Mouse (Mus musculus) T-cell, adult 2 months (primary cell): ENCODE measurements around the gene Nosip.
"Not testable (repeated sequence)": the region's sequence is repeated elsewhere in the genome, so short reads cannot be mapped to it uniquely, and the experiment has no call there.

Experiments
- DNase-seq: peaks from one replicate; pipeline ENCODE4 v3.0.0; 2022; ENCODE audit warnings: low spot score

Gene Nosip

DNA sequence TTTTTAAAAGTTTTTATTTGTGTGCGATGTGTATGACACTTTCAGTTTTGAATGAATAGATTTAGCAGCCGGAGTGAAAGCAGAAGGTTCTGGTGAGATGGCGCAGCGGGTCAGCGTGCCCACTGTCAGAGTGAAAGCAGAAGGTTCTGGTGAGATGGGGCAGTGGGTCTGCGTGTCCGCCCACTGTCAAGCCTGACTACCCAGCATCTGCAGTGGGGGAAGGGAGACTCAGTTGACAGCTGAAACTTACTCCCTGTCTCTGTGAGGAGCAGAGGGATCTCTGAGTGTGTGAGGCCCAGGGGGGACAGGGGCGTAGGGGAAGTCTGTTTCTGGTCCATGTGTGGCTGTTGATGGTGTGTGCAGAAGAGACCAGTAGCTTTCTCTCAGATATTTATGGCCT is 55.3 kb downstream of the Nosip start:
- no peak for DNase-seq

- no peak for DNase-seq
These were observed 56.1 kb downstream of the Nosip start for GRCm38 (mm10) chr7:45118336-45118735.

DNA sequence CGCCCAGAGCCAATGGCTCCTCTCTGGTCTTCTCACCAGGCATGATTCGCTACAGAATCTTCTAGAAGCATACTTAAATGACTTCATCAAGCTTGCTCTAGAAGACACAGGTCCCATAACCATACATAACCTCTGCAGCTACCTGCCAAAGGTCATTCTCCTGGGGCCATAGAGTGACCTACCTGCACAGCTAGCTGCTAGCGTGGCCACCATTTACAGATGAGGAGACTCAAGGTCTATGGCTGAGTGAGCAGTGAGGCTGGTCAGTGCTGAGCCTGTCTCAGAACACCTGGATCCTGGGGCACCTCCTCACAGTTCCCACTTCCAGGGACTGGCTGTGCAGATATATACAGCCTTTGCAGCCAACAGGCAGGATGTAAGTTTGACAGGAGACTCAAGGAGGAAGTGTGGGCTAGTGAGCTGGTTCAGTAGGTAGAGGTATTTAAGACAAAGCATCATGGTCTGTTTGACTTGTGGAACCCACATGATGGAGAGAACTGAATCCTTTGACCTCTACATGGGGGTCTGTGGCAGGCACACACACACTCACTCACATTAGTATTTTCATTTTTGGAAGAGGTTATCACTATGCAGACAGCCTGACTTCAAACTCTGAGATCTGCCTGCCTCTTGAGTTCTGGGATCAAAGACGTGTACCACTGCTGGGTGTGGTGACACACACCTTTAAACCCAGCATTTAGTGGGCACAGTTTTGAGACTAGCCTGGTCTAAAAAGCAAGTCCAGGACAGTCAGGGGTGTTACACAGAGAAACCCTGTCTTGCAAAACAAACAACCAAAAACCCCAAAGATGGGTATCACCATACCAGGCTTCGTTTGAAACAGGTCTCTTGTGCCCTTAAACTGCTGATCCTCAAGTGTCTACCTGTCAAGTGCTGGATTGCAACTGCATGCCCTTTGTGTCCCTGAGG is 57.8 kb downstream of the Nosip start:
- DNase-seq, result no peak

GRCm38 (mm10) chr7:45121404-45121803 is 59.2 kb downstream of the Nosip start:
- peak; percentile 93 for DNase-seq

- DNase-seq, result no peak
These were observed 59.7 kb downstream of the Nosip start for GRCm38 (mm10) chr7:45121966-45122365.

DNA sequence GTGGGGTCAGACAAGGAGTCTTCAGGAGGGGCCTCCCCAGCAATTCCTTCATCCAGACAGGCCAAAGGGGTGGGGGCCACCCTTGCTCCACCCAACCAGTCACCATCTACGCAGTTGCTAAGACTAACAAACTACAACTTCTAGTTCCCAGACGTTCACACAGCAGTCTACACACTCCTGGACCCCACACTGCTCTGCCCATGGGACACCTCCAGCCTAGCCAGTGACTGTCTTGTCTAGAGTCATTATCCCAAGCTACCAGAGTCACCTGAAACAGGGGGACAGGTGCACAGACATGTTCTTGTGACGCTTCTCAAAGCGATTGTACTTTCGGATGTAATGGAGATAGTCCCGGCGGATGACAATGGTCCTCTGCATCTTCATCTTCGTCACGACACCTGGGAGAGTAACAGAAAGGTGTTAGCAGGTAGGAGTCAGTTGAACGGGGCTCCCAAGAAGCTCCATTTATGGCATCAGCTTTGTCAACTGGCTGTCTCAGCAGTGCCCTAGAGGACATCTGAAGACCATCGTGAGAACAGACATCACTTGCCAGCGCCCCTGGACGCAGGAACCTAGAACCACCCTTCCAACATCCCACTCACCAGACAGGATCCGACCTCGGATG is 60.4 kb downstream of the Nosip start:
- no peak for DNase-seq

DNA sequence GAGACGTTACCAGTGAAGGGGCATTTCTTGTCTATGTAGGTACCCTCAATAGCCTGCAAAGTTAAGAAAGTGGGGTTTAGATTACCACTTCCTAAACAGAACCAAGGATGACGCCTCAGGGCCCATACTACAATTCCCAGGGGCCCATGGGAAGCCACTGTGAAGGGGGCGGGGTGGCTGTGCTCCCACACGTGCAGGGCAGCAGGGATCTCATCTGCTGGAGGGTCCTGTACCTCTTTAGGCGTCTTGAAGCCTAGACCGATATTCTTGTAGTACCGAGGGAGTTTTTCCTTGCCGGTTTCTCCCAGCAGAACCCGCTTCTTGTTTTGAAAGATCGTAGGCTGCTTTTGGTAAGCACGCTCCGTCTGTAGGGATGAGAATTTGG is 60.9 kb downstream of the Nosip start:
- DNase-seq, result peak; percentile 44

DNA sequence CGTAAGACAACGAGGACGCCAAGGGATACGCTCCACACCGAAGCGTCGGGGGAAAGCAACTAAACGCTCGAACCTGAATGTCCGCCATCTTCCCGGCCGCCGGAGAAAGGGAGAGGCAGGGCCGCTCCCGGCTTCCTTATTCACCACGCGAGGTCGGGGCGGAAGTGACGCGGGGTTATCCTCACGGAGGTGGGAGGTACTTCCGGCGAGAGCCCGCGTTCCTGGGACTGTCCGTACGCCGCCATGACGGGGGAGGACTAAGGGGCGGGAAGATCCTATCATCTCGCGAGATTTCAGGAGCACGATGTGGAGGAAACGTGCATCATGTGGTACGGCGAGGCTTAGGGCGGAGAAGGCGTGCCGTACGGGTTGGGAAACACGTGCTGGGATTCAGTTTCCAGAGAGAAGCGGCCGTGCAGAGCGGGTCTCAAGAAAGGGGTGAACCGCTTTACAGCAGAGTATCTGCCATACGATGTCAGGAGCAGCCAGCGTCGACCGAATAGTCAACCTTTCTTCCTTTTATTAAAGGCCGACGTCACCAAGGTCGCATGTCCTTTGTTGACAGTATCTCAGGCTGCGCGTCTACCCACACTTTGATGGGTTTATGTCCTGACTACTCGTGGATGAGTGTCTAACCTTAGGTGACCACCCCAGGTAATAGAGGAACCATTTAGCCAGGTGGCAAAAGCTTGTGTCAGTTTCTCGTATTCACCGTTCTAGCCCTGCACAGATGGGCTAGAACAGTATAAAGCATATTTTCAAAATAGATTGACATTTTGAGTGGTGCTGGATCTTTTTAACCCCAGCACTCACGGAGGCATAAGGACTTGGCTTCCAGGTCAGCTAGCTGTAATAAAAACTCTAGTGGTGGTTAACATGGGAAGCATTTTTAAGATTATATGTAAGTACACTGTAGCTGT is 62.3 kb downstream of the Nosip start, which contains the start of gene Rps11:
Gene Rps11 (minus strand): TSS at position 216 of the 920 bp plus-strand sequence.
- DNase-seq, result peak; percentile 99

GRCm38 (mm10) chr7:45125144-45125600 is 62.9 kb downstream of the Nosip start:
- DNase-seq, result no peak

- not testable (repeated sequence) for DNase-seq
These were observed 63.4 kb downstream of the Nosip start for GRCm38 (mm10) chr7:45125649-45126048.

DNA sequence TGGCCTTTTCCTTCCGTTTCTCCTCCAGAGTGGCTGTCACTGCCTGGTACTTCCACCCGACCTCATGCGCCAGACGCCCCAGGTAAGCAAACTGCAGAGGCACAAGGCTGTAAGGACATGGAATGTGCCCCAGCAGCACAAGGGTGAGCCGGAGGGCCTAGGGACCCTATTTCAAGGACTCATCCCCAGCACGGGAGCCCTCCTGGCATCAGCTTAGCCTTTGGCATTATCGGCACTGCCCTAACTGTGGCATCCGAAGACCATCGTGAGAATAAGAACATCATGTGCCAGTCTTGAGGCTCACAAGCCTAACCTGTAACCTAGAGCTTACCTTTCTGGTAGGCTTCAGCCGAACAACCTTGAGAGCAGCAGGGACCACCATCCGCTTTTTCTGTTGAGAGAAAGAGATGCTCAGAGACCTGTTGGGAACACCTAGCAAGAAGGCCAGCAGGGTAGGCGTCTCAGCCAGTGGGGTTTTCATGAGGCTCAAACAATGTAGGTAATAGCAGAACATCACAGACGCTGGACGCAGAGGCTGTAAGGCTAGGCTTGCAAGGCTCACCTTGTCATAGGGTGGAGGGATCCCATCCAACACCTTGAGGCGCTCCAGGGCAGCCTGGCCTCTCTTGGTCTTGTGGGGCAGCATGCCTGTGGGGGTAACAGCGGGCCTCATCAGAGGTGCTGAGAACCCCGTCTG is 64.1 kb downstream of the Nosip start:
- no peak for DNase-seq

DNA sequence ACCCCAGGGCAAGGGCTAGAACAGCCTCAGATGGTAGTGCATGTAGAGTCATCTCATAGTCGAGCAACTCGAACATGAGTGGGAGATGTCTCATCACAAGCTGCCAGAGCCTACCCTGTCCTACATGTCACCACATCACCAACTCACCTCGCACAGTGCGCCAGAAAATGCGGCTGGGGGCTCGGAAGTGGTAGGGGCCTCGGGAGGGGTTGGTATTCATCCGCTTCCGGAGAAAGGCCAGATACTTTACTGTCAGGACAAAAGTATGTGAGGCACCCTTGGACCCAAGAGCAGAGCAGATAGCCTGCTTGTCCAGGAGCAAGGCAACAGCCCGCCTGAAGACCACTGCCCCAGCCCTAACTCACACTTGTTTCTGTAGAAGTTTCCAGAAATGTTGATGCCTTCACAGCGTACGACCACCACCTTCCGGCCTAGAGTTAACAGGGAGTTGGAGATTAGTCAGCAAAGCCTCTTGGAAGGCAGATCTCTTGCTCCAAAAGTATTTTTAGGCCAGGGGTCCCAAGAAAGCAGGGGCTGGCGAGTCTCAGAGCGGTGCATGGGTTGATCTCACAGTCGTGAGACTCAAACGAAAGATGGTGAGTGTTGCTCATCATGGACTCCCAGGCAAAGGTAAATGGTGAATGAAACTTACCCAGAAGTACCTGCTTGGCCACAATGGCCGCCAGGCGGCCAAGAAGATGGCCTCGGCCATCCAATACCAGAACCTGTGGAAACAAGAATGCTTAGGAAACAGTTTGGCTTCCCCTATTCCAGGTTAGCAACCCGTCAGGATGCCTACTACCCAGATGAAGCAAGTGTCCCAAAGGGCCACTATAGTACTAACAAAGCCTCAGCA is 64.8 kb downstream of the Nosip start:
- no peak for DNase-seq
